Mouse (Mus musculus) c-Kit-negative CD71-positive TER-119-positive erythroid progenitor cells, embryonic 14.5 days (primary cell): ENCODE results near the gene Slc1a3.
A peak's percentile ranks its signal among the peaks of the same experiment; 100 is the strongest.

ENCODE experiments used
- DNase-seq: peaks from one replicate; pipeline ENCODE4 v3.0.0-alpha.2; 2013; ENCODE audit warnings: low read depth, low spot score

Slc1a3 gene

DNA sequence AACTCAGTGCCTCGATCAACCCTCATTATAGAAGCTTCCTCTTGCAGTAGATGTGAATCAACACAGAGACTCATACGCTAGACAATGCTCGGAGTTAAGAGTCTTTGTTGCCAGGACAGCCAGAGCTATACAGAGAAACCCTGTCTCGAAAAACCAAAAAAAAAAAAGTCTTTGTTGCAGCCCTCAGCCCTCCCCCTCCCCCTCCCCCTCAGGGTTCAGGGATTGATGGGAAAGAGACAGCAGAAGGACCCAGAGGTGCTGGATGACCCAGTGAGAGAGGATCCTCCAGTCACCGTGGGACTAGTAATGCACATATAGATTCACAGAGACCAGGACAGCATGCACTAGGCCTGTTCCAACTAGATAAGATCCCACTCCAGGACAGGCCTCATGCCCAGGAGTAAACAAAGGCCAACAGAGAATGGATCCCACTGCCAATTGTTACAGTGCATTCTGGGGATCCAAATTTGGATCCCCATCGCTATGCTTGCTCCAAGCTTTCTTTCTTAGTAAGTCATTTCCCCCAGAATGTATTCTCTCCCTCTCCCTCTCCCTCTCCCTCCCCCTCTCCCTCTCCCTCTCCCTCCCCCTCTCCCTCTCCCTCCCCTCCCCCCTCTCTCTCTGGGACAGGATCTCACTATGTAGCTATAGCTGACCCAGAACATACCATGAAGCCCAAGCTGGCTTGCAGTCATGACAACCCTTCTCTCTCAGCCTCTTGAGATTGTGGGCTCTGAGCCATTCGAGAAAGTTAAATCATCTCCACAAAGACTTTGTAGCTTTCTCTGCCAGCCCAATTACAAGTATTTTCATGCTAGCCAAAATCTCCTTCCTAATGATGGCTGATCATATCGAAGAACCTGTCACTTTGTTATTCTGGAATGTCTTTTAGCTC is 52.2 kb downstream of the Slc1a3 start:
- no peak for DNase-seq

DNA sequence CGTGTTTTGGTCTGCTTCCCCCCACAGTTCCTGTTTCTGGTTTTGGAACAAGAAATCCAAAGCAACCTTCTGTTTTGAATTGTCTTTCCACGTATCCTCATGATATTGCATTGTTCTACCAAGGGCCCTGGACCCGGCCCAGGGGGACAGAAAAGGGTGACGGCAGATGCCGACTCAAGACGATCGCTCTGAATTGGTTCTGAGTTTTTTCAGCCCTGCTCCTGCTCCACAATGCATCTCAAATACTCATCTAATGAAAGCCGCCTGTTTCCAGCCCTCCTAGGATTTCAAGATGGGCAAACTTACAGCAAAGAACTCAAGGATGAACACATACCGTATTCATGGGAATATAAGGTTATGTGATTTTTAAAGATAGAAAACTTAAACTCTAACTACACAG is 55.3 kb downstream of the Slc1a3 start:
- no peak for DNase-seq

DNA sequence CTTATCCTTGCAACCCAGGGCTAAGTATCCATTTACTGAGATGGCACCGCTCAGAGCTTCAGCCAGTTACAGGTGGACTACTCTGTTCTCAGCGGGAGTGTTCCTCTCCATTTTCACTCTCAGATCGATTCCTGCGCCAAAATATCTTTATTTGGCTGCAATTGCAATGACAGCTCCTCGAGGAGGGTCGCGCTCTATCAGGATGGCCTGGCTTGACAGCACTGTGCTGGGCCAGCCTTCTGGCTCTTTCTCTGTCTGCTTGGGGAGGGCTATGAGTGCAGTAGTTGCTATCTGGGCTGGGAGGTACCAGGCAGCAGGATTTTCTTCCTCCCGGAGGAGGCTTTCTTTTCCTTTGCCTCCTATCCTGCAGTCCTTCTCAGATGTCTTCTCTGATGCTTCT is 57.9 kb downstream of the Slc1a3 start:
- DNase-seq, result no peak

DNA sequence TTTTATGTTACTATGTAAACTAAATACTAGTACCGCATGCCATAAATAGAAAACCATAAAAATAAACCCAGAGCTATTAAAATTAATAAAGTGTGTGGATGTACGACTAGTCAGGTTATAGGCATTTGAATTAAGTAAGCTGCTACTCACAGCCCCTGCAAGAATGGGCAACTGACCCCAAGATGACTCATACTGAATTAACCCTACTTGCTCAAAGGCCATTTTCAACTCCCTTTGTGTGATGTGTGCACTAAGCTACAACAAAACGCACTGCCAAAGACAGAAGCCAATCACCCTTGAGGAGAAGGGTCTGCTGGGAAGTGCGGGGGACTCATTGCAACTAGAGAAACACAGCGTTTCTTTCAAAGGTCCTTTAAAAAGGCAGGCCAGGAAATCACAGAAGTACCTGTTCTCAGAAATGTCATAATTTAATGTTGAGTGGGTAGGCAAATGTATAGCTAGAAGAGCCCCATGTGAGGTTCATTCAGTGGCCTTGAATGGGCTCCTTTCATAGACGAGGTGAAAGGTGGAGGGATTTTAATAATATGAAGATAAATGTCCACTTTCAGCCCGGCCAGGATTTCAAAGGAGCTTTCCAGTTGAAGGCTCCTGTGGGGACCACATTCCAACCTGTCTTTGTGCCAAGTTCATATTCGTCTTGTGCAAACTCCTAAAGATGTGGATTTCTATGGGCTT is 66.4 kb downstream of the Slc1a3 start:
- no peak for DNase-seq

DNA sequence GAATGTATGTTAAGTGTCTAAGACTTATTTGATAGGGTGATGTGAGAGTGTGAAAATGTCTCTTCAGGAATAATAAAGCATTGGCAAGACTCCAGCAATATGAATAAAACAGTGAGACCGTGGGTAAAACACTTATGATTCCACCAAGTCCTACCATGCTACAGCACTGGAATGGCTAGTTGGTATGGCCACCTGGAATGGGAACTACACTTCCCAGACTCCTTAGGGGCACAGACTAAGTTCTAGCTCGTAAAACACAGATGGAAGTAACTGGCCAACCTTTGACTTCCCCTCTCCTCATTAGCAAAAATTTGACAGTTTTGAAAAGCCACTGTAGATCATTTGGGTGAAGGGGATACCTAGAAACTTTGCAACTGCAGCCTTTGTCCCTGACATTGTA is 70.7 kb downstream of the Slc1a3 start:
- DNase-seq, result no peak

DNA sequence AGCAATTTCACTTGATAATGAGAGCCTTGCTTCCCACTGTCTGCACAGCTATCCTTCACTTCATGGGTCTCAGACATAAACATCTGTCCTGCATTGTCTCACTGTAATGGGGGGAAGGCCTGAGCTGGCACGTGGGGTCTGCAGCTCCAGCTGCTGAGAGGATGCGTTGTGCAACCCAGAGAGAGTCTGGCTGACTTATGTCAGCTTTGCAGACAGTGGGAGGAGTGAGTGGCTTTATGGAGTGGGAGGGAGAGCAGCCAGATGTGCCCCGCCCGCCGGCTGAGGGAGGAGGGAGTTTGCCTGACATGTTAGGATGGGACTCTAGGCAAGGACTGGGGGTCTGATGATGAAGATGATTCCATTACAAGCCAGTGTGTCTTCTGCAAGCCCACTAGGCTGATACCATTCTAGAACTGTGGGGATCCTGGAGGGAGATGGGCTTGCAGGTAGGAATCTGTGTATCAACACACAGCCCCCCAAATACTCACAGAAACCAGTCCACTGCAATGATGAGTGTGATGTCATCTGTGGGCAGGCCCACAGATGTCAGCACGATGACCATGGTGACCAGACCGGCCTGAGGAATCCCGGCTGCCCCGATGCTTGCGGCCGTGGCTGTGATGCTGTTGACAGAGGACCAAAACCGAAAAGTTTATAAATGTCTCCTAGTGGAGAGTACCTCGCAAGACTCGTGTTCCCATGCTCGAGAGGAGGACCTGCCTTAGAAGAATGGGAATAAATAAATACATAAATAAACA is 71.8 kb downstream of the Slc1a3 start:
- DNase-seq, result no peak

DNA sequence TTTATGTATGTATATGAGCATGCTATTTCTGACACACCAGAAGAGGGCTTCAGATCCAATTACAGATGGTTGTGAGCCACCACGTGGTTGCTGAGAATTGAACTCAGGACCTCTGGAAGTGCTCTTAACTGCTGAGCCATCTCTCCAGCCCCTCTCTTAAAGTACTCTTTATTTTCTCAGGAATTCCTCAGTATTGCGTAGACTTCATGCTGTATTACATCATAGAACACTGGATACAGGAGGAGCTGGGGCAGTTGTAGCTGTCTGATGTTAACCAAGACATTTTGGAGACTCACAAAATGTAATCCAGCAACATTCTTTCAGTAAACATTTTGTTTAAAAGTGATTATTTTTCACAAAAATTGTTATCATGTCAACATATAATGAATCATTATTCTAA is 73.3 kb downstream of the Slc1a3 start:
- DNase-seq, result no peak

DNA sequence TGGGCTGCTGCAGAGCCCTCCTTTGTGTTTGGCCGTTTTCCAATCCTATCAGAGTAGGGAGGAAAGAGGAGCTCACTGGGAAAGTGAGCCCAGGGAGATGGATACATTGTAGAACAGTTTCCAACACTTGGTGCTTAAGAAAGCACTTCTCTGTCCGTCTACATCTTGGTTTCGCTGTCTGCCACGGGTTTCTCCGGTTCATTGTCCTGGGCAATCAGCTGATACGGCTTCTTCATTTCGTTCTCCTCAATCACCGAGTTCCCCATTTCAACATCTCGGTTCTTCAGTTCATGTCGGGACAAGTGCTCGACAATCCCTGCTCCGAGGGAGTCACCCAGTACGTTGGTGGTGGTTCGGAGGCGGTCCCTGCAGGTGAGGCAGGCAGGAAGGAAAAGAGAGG is 74.6 kb downstream of the Slc1a3 start:
- no peak for DNase-seq

DNA sequence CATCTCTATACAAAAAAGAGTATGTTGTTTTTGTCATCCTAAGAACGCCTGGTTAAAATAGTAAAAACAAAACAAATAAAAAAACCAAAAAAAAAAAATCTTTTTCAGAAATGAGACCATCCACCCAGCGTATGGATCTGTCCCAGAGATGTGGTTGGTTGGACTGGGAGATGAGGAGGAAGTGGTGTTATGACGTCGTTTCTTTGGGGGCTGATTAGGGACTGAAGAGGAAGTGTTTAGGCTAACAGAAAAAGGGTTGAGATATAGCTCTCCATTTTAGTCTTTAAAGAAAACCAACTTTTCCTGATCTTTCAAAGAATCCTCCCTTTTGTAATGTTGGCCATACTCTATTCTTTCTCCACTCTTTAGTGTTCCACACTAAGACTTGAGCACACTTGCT is 75.8 kb downstream of the Slc1a3 start:
- DNase-seq, result no peak

DNA sequence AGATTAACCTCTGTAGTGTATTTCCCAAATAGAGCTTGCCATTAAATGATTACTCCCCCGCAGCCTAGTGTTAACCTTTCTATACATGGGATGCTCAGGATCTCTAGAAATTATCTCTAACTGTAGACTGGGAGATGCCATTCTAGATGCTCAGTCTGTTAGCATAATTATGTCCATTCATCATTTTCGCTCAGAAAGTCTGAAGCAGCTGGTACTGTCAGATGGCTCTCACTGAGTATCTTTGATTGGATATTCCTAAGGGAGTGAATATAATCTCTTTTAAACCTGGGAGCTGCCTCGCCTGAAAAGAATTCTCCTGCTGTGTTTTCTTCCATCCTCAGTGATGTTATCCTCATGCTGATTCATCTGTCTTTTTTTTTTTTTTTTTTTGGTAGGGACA is 76.2 kb downstream of the Slc1a3 start:
- DNase-seq, result no peak

DNA sequence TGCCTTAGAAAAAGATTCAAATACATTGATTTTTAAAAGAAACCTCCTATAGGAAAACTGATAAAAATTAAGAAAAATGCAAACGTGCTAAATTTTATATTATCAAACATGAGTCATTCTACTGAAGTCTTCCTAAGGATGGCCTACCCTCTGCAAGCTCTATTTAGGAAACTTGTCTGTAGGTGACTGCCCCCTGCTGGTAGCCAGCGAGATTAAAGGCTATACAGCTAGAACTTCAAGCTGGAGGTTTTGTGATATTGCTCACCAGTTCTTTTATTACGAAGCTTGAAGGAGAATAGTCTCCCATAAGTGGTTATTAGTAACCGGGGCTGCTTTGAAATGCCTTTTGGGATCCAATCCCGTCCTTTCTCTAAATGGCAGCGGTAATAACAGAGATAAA is 77.2 kb downstream of the Slc1a3 start:
- peak; percentile 11 for DNase-seq

DNA sequence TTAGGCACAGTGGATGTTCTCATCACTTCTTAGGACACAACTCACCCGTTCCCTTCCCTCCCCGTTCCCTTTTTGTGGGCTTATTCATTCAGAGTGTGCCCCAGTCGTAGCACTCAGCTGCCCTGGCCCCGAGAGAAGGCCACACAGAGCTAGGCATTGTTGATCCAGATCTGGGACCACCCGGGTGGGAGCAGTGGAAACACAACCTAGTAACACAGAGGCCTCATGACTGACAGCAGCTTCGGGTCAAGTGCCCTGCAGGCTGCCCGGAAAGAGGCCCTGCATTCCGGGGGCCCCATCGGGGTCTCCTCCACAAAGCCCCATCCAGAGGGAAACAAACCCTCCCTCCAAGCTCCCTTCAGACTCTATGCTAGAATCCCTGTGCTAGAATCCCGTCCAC is 78.2 kb downstream of the Slc1a3 start:
- no peak for DNase-seq

DNA sequence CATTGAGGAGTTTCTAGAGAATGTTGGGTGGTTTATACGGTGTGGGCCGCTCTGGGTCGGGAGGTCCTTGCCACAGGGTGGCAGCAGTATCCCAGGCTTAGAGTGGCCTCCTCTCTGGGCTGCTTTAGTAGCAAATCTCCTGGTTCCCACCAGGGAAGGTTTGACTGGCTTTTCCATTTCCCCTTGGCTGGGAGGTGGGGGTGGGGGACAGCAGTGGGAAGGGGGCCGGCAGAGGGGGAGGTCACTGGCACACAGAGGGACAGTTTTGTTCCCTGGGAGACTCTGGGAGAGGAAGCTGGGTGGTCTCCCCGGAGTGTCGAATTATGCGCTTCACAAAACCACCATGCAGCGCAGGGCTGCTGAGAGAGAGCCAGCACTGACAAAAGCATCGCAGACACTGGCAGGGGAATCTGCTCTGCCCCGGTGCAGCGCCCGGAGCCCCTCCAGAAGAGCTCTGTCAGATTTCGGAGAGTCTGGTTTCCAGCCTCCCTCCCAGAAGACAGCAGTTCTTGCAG is 81.2 kb downstream of the Slc1a3 start:
- no peak for DNase-seq

DNA sequence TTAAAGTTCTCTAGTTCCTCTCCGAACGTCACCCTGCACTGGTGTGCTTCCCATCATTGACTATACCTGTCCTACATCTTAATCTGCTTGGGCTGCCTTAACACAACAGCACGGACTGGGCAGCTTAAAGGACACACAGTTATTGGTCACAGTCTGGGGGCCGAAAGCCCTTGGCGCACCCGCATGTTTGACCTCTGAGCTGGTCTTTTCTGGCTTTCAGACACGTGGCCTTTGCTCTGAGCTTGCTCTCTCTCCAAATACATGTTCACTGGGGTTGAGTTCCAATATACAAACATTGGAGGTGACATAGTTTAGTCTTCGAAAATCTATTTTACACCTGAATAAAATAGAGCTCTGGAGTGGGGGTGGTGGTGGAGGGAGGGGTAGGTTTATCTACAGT is 82.4 kb downstream of the Slc1a3 start:
- DNase-seq, result no peak

DNA sequence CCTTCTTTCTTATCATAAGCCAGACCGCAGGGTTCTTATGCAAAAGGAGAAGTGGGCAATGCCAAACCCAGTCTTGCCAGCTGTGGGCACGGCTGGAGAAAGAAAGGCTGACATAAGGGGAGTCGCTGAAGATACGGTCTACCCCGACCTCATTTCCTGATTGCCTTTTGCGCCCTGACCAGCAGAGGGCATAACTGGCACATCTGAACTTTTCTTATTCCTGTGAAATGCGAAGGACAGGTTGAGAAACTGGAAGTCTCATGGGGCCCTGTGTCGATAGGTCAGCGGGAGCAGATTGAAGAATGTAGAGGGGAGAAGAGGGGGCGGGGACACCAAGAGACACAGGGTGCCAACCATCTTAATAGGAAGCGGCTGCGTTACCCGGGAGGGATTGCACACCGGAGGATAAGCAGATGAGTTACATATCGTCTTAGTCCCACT is 83.4 kb downstream of the Slc1a3 start:
- DNase-seq, result no peak

DNA sequence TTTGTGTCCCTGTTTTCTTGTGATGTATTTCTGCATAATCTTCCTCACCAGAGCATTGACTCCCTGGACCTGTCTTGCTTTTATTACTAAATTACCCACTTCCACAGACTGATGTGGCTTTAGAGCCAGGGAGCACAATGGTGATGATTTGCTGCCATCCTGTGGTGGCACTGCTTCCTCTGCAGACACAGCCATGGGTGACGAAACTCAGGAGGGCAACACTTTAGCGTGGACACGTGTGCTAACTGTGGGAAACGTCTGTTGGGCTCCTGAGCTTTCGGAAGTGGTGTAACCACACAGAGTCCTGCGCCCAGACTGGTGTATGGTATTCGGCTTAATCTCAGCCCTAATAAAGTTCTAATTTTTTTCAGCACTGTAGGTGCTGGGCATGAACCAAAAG is 85.2 kb downstream of the Slc1a3 start:
- DNase-seq, result no peak

DNA sequence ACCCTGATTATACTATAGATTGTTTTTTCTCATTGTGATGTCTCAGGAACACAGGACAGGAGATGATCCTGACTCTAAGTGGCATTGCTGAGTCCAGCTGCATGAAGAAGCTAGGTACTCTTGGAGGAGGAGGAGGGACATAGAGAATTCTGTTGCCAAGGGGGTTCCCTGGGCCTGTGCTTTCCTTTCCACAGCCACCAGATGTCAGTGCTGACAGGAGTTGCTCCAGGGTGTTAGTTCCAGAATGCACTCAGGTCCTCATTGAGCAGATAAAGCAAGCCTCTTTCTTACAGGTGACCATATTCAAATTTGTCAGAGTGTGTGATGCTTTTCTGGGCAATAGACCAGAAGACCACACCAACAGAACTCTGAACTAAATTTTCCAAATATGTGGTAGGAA is 86.7 kb downstream of the Slc1a3 start:
- DNase-seq, result no peak

DNA sequence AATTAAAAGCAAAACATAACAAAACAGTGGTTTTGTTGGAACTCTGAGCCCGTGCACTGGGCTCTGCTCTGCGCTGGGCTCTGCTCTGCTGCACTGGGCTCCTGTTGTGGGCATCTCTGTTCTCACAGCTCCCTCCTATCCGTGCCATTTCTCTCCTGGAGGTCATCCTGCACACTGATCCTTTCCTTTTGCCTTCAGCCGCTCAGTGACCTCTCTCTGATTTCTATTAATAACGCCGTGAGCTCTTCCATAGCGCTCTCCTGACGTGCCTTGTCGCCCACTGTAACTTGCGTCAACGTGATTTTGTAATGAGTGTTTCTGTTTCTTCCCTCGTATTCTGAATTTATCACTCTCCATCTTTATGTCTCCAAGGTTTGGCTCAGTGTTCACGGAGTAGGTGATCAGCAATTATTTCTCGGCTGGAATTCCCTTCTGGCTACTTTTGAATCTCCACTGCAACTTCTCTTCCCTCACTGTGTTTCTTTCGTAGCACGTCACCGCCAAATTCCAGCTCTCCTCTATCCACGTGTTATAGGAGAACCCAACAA is 91.0 kb downstream of the Slc1a3 start:
- no peak for DNase-seq

DNA sequence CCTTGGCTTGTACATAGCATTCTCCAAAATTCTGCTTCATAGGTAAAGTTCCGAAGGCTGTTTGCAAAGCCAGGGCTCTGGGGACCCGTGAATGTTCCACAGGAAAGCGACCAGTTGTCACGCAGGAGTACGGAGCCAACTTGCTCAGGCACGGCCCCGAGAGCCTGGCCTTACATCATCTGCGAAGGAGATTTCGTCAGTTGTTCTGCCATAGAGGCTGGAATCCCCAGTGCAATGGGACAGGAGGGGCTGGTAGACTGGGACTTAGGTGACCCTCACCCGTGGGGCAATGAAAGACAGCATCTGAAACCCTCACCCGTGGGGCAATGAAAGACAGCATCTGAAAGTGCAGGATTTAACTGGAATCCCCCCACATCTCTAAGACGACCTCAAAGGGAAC is 94.3 kb downstream of the Slc1a3 start:
- no peak for DNase-seq

DNA sequence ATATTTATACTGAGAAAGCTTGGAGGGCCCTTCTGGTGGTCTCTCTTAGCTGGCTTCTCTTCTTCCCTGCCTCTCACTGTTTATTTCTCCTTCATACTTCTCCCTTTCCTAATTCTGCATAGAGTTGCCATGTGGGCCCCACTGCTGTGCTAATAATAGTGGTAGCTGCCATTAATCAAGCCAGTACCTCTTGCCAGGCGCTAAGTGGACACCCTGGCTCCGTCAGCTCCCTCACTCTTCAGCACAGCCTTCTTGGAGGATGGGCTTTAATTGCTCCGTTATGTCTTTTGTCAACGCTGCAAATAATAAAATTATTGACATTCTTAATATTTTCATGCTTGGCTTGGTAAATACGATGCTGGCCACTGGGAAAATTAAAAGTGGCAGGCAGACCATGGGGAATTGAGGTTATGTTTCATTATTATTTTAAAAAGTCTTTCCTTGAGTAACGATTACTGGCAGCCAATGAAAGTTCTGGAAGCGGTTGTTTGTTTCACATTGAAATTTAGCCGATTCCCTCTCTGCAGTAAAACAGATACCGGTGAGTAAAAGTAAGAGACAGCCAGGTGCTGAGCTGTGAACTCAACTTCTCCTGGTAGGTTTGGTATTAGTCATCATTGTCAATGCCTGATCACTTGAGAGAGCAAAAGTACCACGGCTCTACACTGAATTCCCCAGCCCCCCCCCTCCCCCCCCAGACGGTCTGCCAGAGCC is 94.9 kb downstream of the Slc1a3 start:
- no peak for DNase-seq

DNA sequence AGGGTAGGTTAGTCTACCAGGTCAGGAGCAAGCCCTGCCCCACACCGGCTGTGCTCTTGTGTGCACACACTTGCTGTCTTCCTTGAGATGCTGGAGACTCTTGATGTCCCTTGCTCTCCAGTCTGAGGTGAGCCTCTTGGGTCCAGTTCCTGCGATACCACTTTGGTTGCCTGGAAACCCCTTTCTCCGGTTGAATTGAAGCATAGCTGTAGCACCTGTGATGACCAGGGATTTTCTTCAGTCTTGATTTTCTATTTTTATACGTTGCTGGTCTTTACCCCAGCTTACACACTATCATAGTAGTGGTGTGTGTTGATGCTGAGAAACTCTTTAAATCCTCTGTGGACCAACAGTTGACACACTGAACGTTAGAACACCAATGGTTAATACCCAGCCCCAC is 95.9 kb downstream of the Slc1a3 start:
- DNase-seq, result no peak
